Mouse (Mus musculus): ENCODE measurements at regions not wholly inside any gene's neighbourhood (a gene's known extent, or its start where the extent isn't known, plus 50 kb on each side); places are given as distances from the start of the nearest gene placed in this dataset.

GRCm38 (mm10) chr4:75130757-75131156 is 147.3 kb downstream of the Dmac1 start:
- DNase-seq (ENCODE audit: low spot score): no peak

- no peak for DNase-seq (ENCODE audit: low spot score)
These were observed 162.2 kb downstream of the Dmac1 start for GRCm38 (mm10) chr4:75115887-75116286.

DNA sequence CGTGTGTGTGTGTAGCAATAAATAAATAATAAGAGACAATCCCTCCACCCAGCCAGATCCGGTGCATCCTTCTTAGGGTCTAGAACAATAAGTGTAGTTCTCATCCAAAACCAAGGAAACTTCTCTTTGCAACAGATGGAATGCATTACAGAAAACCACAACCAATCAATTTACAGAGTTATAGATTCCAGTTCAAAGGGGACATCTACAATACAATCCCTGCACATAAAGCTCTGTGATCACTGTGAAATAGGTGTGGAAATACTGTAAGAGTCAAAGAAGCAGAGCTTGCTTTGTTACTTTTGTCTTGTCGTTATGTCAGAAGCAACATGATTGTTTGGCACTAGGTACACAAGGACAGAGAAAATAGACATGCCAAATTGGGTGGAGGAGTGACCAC is 162.8 kb downstream of the Dmac1 start:
- no peak for DNase-seq (ENCODE audit: low spot score)

DNA sequence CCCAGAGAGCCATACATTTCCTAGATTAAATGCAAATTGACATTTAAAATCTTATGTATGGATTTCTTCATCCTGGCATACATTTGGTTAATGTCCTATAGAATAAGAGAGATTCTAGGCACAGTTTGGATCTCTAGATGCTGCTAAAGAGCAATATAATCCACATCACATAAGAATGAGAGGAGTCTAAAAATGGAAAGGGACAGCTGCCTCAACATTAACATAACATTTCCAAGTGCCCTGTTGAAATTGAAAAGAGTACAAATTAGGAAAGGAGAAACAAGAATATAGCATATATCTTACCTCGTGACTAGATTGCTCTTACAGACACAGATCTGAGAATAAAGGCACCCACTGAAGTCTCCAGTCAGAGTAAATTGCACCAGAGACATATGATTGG is 212.3 kb downstream of the Dmac1 start:
- DNase-seq (ENCODE audit: low spot score): no peak

GRCm38 (mm10) chr4:75063275-75063674 is 214.8 kb downstream of the Dmac1 start:
- peak; percentile 5 for DNase-seq (ENCODE audit: low spot score)

DNA sequence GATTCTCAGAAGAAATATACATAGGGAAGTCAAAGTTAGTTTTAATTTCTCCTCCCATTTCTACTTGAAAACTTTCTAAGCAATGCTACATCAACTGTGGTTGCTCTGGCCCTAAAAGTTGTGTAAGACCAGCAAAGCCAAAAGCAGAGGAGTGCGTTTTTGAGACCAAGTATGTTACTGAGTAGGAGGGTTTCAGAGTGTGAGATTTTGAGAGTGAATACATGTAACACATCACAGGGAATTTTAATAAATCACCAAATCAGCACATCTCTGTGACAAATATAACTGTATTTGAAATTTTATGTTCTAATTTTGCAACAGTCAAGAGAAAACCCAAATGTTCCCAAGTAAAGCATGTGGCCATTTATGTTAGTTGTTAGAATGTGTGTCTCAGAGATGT is 234.6 kb downstream of the Dmac1 start:
- DNase-seq (ENCODE audit: low spot score): no peak

- no peak for DNase-seq (ENCODE audit: low spot score)
These were observed 235.5 kb downstream of the Dmac1 start for GRCm38 (mm10) chr4:75042640-75043039.

GRCm38 (mm10) chr4:75041930-75042579 is 236.1 kb downstream of the Dmac1 start:
- DNase-seq (ENCODE audit: low spot score): no peak
